ENCODE assay signal across 18 mouse cellular contexts in the genomic region with DNA sequence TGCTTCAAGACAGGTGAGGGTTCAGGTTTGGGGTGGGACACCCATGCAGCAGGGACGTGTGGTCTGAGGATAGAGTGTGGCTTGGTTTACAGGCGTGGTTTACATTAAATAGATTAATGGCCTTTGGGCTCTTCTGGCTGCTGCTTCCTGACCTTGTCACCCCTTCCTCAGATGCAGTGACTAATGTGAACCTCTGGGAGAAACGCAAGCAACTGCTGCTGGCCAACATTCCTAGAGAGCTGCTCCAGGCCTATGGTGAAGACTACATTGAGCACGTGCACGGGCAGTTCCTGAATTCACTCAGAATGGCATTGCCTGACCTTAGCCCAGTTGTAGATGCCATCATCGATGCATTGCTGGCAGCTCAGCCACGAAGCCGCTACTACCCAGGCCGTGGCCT. TPM values are rescaled to one million over a fixed set of nuclear protein-coding genes. Genes with fewer than 3 reads are reported as not detected.
DNase-seq lines count a peak whose midpoint lies in the region; ATAC-seq lines count a peak whose summit lies in the region.
"Had no signal": no experiment of that assay in that cellular context is flagged by ENCODE, and none has a peak within 500 bp of the region (broad histone marks: within the 10 kb centered on the region; RNA-seq: fewer than 3 reads in every experiment).

No protein-coding gene starts in this region.

- H3K4me2 ChIP-seq in kidney, embryonic 15.5 days = no peak overlapping the region
- no peak overlapping the region for H3K4me2 ChIP-seq in neural tube, embryonic 15.5 days
- H3K4me2 ChIP-seq in neural tube, embryonic 11.5 days (ENCODE audit: low read depth) = no peak overlapping the region
- H3K4me2 ChIP-seq: embryonic facial prominence, embryonic 15.5 days; heart, embryonic 12.5 days had no signal

- H3K4me3 ChIP-seq in kidney, embryonic 15.5 days (replicated peaks) = no peak overlapping the region
- H3K4me3 ChIP-seq in neural tube, embryonic 15.5 days (replicated peaks) = no peak overlapping the region
- H3K4me3 ChIP-seq in neural tube, embryonic 11.5 days (ENCODE audit: low read depth, low read length) = no peak overlapping the region
- H3K4me3 ChIP-seq: embryonic facial prominence, embryonic 15.5 days; erythroblast, embryonic 14.5 days; forebrain, embryonic 10.5 days; heart, embryonic 12.5 days had no signal

- ATAC-seq in kidney, embryonic 15.5 days (replicated peaks; ENCODE audit: low FRiP score) = no peak
- no peak for ATAC-seq in neural tube, embryonic 15.5 days (ENCODE audit: low FRiP score)
- ATAC-seq in neural tube, embryonic 11.5 days (ENCODE audit: insufficient read depth, low FRiP score, low TSS enrichment) = no peak
- ATAC-seq: forebrain, embryonic 14.5 days had no signal

- no peaks in the 10 kb centered on the region for H3K9me3 ChIP-seq in kidney, embryonic 15.5 days (replicated peaks)
- no peaks in the 10 kb centered on the region for H3K9me3 ChIP-seq in neural tube, embryonic 15.5 days (replicated peaks)
- no peaks in the 10 kb centered on the region for H3K9me3 ChIP-seq in neural tube, embryonic 11.5 days (ENCODE audit: control insufficient read depth, low read length)
- H3K9me3 ChIP-seq: embryonic facial prominence, embryonic 15.5 days; forebrain, embryonic 10.5 days; heart, embryonic 12.5 days had no signal

- 30% methylated on average over 9 of the region's 9 CpGs for WGBS in kidney, embryonic 15.5 days
- 81% methylated on average over 9 of the region's 9 CpGs for WGBS in neural tube, embryonic 15.5 days
- 66% methylated on average over 9 of the region's 9 CpGs for WGBS in neural tube, embryonic 11.5 days

- H3K36me3 ChIP-seq in kidney, embryonic 15.5 days = peaks cover 33% of the 10 kb centered on the region
- peaks cover 47% of the 10 kb centered on the region for H3K36me3 ChIP-seq in neural tube, embryonic 15.5 days
- H3K36me3 ChIP-seq in neural tube, embryonic 11.5 days (ENCODE audit: control insufficient read depth, insufficient read depth, low read length) = peaks cover 4% of the 10 kb centered on the region; the same call in 1 of the 2 replicates

- no peak overlapping the region for H3K9ac ChIP-seq in kidney, embryonic 15.5 days
- no peak overlapping the region for H3K9ac ChIP-seq in neural tube, embryonic 15.5 days (replicated peaks)
- no peak overlapping the region for H3K9ac ChIP-seq in neural tube, embryonic 11.5 days (ENCODE audit: low read length)
- H3K9ac ChIP-seq: embryonic facial prominence, embryonic 15.5 days; heart, embryonic 12.5 days had no signal

- peaks cover 69% of the 10 kb centered on the region for H3K4me1 ChIP-seq in kidney, embryonic 15.5 days
- H3K4me1 ChIP-seq in neural tube, embryonic 15.5 days = peaks cover 24% of the 10 kb centered on the region
- H3K4me1 ChIP-seq in neural tube, embryonic 11.5 days (ENCODE audit: control insufficient read depth, insufficient read depth, low read length) = peaks cover 32% of the 10 kb centered on the region

- 0 out of 2 replicates have a peak overlapping the region, but pooled peaks have one; percentile 4 for H3K27ac ChIP-seq in kidney, embryonic 15.5 days
- no peak overlapping the region for H3K27ac ChIP-seq in neural tube, embryonic 15.5 days (replicated peaks)
- 0 out of 2 replicates have a peak overlapping the region, but pooled peaks have one; percentile 14 for H3K27ac ChIP-seq in neural tube, embryonic 11.5 days (ENCODE audit: low read depth, low read length)
- H3K27ac ChIP-seq: embryonic facial prominence, embryonic 15.5 days had no signal

- DNase-seq in embryo, embryonic 9.5 days (ENCODE audit: extremely low spot score) = peak; percentile 22
- no peak for DNase-seq in embryo, embryonic 11 days
- DNase-seq in kidney, adult 18-20 months = no peak
- DNase-seq in neural tube, embryonic 10.5 days (ENCODE audit: extremely low spot score, low spot score) = peak; percentile 28
- DNase-seq in neural tube, embryonic 11.5 days (ENCODE audit: low spot score) = no peak
- no peak for DNase-seq in gastrocnemius, postnatal 25 days
- DNase-seq: adrenal gland, postnatal 10 days; cerebellum, adult 11 months; cerebellum, adult 8-10 months; heart, adult 18-20 months had no signal

- H3K27me3 ChIP-seq in kidney, embryonic 15.5 days = 0 out of 2 replicates have a peak, but pooled peaks cover 2% of the 10 kb centered on the region
- H3K27me3 ChIP-seq in neural tube, embryonic 15.5 days (replicated peaks) = no peaks in the 10 kb centered on the region
- no peaks in the 10 kb centered on the region for H3K27me3 ChIP-seq in neural tube, embryonic 11.5 days (ENCODE audit: control insufficient read depth, insufficient read depth, low read length)

RNA-seq across cellular contexts. Expression of gene Hsd11b2, which starts 4.3 kb away (rescaled TPM):
- 30.0 and 35.6 TPM in 2 replicates for polyA plus RNA-seq in kidney, embryonic 15.5 days (2015; fragmentation: Nextera tagmentation; extraction: Ambion mirVana)
- polyA plus RNA-seq in neural tube, embryonic 15.5 days (2015; fragmentation: Nextera tagmentation; extraction: Ambion mirVana) = 1.0 and 1.1 TPM in 2 replicates
- polyA plus RNA-seq in neural tube, embryonic 11.5 days (2014; fragmentation: Nextera tagmentation; extraction: Ambion mirVana) = 22.5 and 23.9 TPM in 2 replicates
- total RNA-seq in gastrocnemius, postnatal 25 days (2021) = under 1 TPM; 0.51 to 0.61 TPM
- total RNA-seq: common myeloid progenitor, adult 5-6 weeks had no signal
- polyA plus RNA-seq: erythroblast, embryonic 14.5 days had no signal

RNA-seq across cellular contexts. Expression of gene Zdhhc1, which starts 26.2 kb away (rescaled TPM):
- 39.2 and 43.7 TPM in 2 replicates for polyA plus RNA-seq in kidney, embryonic 15.5 days (2015; fragmentation: Nextera tagmentation; extraction: Ambion mirVana)
- 36.6 and 36.8 TPM in 2 replicates for polyA plus RNA-seq in neural tube, embryonic 15.5 days (2015; fragmentation: Nextera tagmentation; extraction: Ambion mirVana)
- polyA plus RNA-seq in neural tube, embryonic 11.5 days (2014; fragmentation: Nextera tagmentation; extraction: Ambion mirVana) = 18.5 and 18.9 TPM in 2 replicates
- total RNA-seq in gastrocnemius, postnatal 25 days (2021) = 10 to 100 TPM in 1 of 2 experiments, 1 to 10 TPM in 1; 8.7 to 10.1 TPM

RNA-seq across cellular contexts. Expression of gene Atp6v0d1, which starts 43.0 kb away (rescaled TPM):
- 85.8 and 88.3 TPM in 2 replicates for polyA plus RNA-seq in kidney, embryonic 15.5 days (2015; fragmentation: Nextera tagmentation; extraction: Ambion mirVana)
- polyA plus RNA-seq in neural tube, embryonic 15.5 days (2015; fragmentation: Nextera tagmentation; extraction: Ambion mirVana) = 219 and 243 TPM in 2 replicates
- polyA plus RNA-seq in neural tube, embryonic 11.5 days (2014; fragmentation: Nextera tagmentation; extraction: Ambion mirVana) = 137 and 148 TPM in 2 replicates
- 10 to 100 TPM; 41.7 to 45.1 TPM for total RNA-seq in gastrocnemius, postnatal 25 days (2021)

RNA-seq across cellular contexts. Expression of gene Tppp3, which starts 51.6 kb away (rescaled TPM):
- 30.7 and 38.3 TPM in 2 replicates for polyA plus RNA-seq in kidney, embryonic 15.5 days (2015; fragmentation: Nextera tagmentation; extraction: Ambion mirVana)
- 253 and 288 TPM in 2 replicates for polyA plus RNA-seq in neural tube, embryonic 15.5 days (2015; fragmentation: Nextera tagmentation; extraction: Ambion mirVana)
- 218 and 229 TPM in 2 replicates for polyA plus RNA-seq in neural tube, embryonic 11.5 days (2014; fragmentation: Nextera tagmentation; extraction: Ambion mirVana)
- 10 to 100 TPM; 86.7 to 99.2 TPM for total RNA-seq in gastrocnemius, postnatal 25 days (2021)
- total RNA-seq: common myeloid progenitor, adult 5-6 weeks had no signal

Comparison
In these comparisons a context has a peak if more than half of its experiments do, and no peak if none do; other contexts are left out.
1. DNase-seq: peak in embryo, embryonic 9.5 days (single experiment) and neural tube, embryonic 10.5 days (single experiment); none in embryo, embryonic 11 days (single experiment), kidney, adult 18-20 months (single experiment), neural tube, embryonic 11.5 days (single experiment) and gastrocnemius, postnatal 25 days (single experiment).
2. RNA of gene Hsd11b2, which starts 4.3 kb away (polyA plus RNA-seq): 30.0 to 35.6 TPM in kidney, embryonic 15.5 days and 22.5 to 23.9 TPM in neural tube, embryonic 11.5 days; 1.0 to 1.1 TPM in neural tube, embryonic 15.5 days; every median in the first group is over 10 times any median in the second.